Mouse (Mus musculus) liver, embryonic 15.5 days (tissue): Measurements from ENCODE around the gene Npb. TPM values are rescaled to one million over a fixed set of nuclear protein-coding genes. Genes with fewer than 3 reads are reported as not detected.

Experiments
- ATAC-seq: fragments of 200-750 bp; cut with Nextera tagmentation; 2 replicates; pipeline ENCODE4 v1.8.0; 2017; ENCODE audit warnings: moderate number of reproducible peaks, mild to moderate bottlenecking, moderate library complexity; ENCODE audit not compliant: insufficient read depth
- H3K27ac ChIP-seq: fragments of 300-500 bp; sonication (generic); replicated peaks from 2 replicates; pipeline ENCODE4 v1.5.1; 2015; ENCODE audit warnings: mild to moderate bottlenecking, inconsistent platforms
- H3K27me3 ChIP-seq: fragments of 300-500 bp; sonication (generic); 2 replicates; pipeline ENCODE4 v1.6.1; 2015; ENCODE audit warnings: mild to moderate bottlenecking, inconsistent platforms
- H3K36me3 ChIP-seq: fragments of 300-500 bp; sonication (generic); replicated peaks from 2 replicates; pipeline ENCODE4 v1.6.1; 2015; ENCODE audit warnings: moderate library complexity, mild to moderate bottlenecking, inconsistent platforms
- H3K4me1 ChIP-seq: fragments of 300-500 bp; sonication (generic); replicated peaks from 2 replicates; pipeline ENCODE4 v1.6.1; 2015; ENCODE audit warnings: inconsistent platforms
- H3K4me2 ChIP-seq: fragments of 300-500 bp; sonication (generic); 2 replicates; pipeline ENCODE4 v1.6.1; 2015; ENCODE audit warnings: moderate library complexity, mild to moderate bottlenecking, inconsistent platforms
- H3K4me3 ChIP-seq: fragments of 300-500 bp; sonication (generic); replicated peaks from 2 replicates; pipeline ENCODE4 v1.5.1; 2015; ENCODE audit warnings: mild to moderate bottlenecking, inconsistent platforms
- H3K9ac ChIP-seq: fragments of 300-500 bp; sonication (generic); 2 replicates; pipeline ENCODE4 v1.6.1; 2015; ENCODE audit warnings: moderate library complexity, mild to moderate bottlenecking, inconsistent platforms
- H3K9me3 ChIP-seq: fragments of 300-500 bp; sonication (generic); replicated peaks from 2 replicates; pipeline ENCODE4 v1.6.1; 2016; ENCODE audit warnings: inconsistent platforms
- WGBS: fragments of 180-500 bp; shearing (Covaris S2); methylation state at CpG from one replicate; pipeline ENCODE4 v1.1.7; 2015; ENCODE audit warnings: mixed read lengths; ENCODE audit not compliant: insufficient replicate concordance; 5-methylcytosine and 5-hydroxymethylcytosine counted together
- polyA plus RNA-seq: library from polyadenylated mRNA; unstranded; fragments of >200 nt; fragmentation: Nextera tagmentation; extraction: Ambion mirVana; gene quantifications from 2 replicates; pipeline ENCODE4 v1.2.1, GENCODE M21; 2015

Npb gene
- polyA plus RNA-seq, 1 experiment from 2014 or later: 15.8 TPM

DNA sequence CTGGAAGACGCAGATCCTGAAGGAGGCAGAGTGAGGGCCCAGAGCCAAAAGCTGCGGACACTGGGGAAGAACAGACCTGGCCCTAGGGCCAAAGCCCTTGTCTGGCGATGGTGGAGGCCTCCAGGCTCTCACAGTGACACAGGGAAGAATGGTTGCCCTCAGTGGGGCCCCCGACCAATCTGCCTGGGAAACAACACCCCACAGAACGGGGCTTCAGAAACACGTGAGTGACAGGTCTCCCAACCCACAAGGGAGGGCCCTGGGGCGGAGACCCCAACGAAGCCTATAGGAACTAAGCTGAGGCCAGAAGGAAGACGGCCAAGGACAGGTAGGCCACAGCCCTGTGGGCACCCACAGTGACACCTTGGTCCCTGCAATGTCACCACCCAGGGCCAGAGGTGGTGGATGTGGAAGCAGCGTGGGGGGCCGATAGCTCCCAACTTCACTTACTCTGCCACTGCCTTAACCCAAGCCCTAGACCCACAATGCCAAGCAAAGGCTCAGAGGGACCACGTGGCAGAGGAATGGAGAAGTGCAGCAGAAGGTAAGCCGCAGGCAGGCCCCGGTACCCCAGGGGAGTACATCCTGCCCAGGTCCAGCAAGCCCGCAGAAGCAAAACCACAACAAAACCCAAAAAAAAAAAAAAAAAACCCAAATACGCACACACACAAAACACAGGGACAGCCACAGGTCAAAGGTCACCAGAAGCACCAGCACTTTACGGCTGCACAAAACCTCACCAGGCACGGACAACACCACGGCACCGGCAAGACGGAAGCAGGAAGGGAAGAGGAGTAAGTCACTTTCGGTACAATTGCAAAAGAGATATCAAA lies 19.4 kb downstream of the Npb start:
- no peak for ATAC-seq
- Histone ChIP-seq H3K4me2 (peak overlapping the region; percentile 45), H3K4me3 (peak overlapping the region; percentile 27), H3K36me3 (peaks cover 35% of the 10 kb centered on the region), H3K9ac (peak overlapping the region; percentile 28), H3K9me3 (no peaks in the 10 kb centered on the region), H3K4me1 (peaks cover 92% of the 10 kb centered on the region), H3K27ac (peak overlapping the region; percentile 96), H3K27me3 (no peaks in the 10 kb centered on the region)
- 33% methylated on average over 22 of the region's 22 CpGs for WGBS

DNA sequence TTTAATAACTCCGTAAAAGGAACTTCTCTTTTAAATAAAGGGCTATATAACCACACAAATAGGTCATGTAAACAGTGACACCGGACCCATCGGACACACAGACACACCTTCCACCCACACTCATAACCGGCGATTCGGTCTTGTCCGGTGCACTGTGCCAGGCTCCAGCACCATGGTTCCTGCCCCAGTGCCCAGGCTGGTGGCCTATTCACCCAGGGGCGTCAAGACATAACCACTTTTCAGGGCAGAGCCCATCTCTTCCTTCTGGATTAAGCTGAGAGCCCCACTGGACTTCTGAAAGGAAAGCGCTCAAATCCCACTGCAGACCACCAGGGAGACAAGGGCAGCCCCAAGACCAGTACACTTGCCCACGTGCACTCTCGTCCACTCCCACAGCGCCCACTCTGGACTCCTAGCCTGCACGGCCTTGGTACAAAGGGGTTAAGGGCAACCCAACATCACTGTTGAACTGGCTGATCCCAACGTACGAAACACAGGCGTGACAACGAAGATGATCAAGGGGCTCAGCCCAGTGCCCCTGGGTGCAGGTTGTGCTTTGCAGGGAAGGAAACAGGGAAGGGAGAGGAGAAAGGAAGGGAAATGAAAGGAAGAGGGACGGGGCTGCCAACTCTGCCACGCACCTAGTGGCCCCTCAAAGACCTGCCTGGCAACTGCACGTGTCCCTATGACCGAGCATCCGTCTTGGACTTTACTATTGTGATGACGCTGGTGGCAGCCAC lies 20.5 kb downstream of the Npb start:
- Histone ChIP-seq H3K4me1 (peaks cover 84% of the 10 kb centered on the region), H3K9me3 (no peaks in the 10 kb centered on the region), H3K4me2 (peak overlapping the region; percentile 94), H3K4me3 (peak overlapping the region; percentile 87), H3K27ac (peak overlapping the region; percentile 99), H3K9ac (peak overlapping the region; percentile 98), H3K36me3 (peaks cover 24% of the 10 kb centered on the region), H3K27me3 (no peaks in the 10 kb centered on the region)
- 80% methylated on average over 23 of the region's 23 CpGs for WGBS
- no peak for ATAC-seq

DNA sequence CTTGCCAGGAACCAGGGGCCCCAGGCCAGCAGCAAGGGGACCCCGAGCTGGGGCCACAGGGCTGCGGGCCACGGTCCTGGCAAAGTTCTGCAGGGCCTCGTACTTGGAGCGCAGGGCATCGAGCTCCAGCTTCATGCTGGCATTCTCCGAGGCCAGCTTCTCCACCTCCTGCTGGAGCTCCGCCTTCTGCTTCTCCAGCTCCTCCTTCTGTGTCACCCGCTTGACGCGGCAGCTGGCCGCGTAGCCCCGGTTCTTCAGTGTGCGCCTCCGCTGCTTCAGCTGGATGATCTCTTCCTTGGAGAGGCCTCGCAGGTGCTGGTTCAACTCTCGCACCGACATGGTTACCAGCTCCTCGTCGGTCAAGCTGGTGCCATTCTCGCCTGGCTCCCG lies 21.1 kb downstream of the Npb start:
- no peak for ATAC-seq
- Histone ChIP-seq H3K27me3 (no peaks in the 10 kb centered on the region), H3K27ac (peak overlapping the region; percentile 99), H3K36me3 (peaks cover 24% of the 10 kb centered on the region), H3K4me1 (peaks cover 84% of the 10 kb centered on the region), H3K9me3 (no peaks in the 10 kb centered on the region), H3K4me2 (peak overlapping the region; percentile 94), H3K4me3 (peak overlapping the region; percentile 87), H3K9ac (peak overlapping the region; percentile 98)
- WGBS: 24% methylated on average over 23 of the region's 23 CpGs

DNA sequence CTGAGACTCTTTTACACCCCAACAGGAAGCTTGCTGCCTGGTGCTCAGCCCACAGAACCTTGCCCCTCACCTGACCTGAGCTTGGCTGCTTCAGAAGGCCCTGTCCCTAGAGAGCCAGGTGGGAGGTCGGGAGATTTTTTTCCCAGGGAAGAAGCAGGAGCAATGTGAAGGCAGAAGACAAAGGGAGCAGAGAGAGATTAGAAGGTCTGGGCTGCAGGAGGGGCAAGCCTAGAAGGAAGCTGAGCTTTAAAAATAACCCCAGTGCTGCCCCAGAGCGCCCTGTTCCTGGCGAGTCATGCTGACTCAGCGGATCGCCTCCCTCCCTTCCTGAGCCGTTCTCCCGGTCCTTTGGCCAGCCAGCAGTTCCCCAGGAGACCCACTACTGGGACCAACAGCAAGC lies 21.6 kb downstream of the Npb start:
- peak overlapping the region; percentile 87 for H3K4me3 ChIP-seq
- peak overlapping the region; percentile 98 for H3K9ac ChIP-seq
- 3% methylated on average over 7 of the region's 7 CpGs for WGBS
- H3K4me1 ChIP-seq: peaks cover 89% of the 10 kb centered on the region
- ATAC-seq: peak; percentile 57
- no peaks in the 10 kb centered on the region for H3K9me3 ChIP-seq
- H3K27ac ChIP-seq: peak overlapping the region; percentile 99
- H3K4me2 ChIP-seq: peak overlapping the region; percentile 94
- H3K36me3 ChIP-seq: peaks cover 24% of the 10 kb centered on the region
- H3K27me3 ChIP-seq: no peaks in the 10 kb centered on the region

DNA sequence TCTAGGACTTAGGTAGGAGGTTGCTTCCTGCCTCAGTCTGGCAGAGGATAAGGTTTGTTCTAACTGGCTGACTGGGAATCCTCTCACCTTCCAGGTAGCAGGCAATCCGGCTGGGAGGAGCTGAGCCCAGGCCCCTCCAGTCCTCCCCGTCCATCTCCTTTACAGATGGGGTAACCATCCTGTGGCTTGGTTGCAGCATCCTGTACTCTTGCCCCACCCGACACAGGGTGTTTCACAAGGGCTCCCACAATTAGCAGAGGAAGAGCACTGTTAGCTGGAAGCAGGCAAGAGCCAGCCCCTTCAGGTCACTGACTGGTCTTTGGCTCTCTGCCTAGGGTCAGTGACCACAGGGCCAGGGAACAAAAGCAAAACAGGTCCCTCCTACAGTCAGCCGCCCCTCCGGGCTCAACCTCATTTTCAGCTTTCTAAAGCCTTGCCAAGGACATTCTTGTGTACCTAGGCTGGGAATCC lies 22.2 kb downstream of the Npb start:
- whole genome bisulfite sequencing: 19% methylated on average over 5 of the region's 5 CpGs
- peaks cover 85% of the 10 kb centered on the region for H3K4me1 ChIP-seq
- H3K9me3 ChIP-seq: no peaks in the 10 kb centered on the region
- peak overlapping the region; percentile 99 for H3K27ac ChIP-seq
- peak overlapping the region; percentile 98 for H3K9ac ChIP-seq
- ATAC-seq: peak; percentile 33
- no peaks in the 10 kb centered on the region for H3K27me3 ChIP-seq
- peak overlapping the region; percentile 87 for H3K4me3 ChIP-seq
- H3K36me3 ChIP-seq: peaks cover 24% of the 10 kb centered on the region
- peak overlapping the region; percentile 94 for H3K4me2 ChIP-seq

DNA sequence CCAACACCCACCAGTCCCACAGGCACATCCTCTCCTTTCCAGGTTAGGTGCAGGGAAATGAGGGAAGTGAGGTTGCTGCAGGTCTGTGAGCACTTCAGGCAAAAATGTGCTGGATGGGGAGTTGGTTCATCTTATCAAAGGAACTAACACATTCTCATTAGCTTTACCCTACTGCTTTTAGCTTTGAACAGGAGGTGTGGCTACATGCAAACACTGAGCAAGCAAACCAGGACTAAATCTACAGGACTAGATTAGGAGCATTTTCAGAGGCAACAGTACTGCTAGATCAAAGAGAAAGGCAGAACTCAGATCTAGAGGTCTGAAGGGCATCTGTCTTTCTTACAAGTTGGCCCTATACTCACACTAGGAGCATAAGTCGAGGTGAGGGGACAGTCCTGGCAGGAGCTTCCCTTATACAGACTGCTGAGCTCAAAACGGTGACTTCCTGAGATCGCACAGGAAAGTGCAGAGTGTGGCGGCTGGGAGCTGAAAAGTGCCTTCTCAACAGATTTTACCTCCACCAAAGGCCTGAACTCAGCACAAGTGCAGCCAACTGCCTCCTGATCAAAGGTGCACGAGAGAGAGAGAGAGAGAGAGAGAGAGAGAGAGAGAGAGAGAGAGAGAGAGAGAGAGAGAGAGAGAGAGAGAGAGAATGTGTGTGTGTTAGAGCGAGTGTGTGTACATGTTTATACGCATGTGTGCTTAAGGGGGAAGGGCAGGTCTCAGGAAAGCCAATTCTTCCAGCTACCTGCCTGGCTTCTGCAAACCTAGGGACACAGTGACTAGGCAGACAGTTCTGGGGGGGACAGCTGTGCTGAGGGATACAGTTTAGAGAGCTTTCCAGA lies 22.8 kb downstream of the Npb start:
- Histone ChIP-seq H3K9ac (peak overlapping the region; percentile 98), H3K4me1 (peaks cover 78% of the 10 kb centered on the region), H3K27ac (peak overlapping the region; percentile 99), H3K27me3 (no peaks in the 10 kb centered on the region), H3K9me3 (no peaks in the 10 kb centered on the region), H3K36me3 (peaks cover 24% of the 10 kb centered on the region), H3K4me3 (peak overlapping the region; percentile 87), H3K4me2 (peak overlapping the region; percentile 94)
- no peak for ATAC-seq
- WGBS: 12% methylated on average over 7 of the region's 7 CpGs

DNA sequence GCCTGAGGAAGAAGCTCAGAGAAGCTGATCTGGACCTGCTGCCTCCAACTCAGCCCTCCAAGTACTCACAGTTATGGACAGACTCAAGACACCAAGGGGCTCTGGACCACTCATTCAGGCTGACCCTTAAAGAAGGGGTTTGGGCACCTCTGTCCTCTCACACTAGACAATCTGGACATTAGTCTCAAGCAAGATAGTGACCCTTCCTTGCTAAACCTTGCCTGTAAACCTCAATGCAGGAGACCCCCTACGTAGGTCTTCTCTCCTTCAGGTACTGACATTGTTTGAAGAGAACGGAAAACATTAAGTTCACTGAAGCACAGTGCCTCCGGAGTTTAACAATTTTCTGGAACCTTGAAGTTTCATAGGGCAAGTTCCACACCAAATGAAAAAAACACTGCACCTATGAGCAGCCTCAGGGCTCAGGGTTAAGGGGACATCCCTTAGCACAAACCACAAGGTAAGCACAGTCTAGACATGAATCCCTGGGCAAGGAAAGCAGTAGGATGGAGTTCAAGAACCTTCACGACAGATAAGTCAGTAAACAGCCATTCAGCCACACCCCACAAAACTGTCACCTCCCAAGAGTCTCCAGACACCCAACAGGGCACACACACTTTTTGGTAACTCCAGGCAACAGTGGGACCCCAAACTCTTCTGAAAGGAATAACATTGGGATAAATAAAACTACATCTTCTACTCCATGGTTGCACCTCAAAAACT lies 23.6 kb downstream of the Npb start:
- Histone ChIP-seq H3K4me3 (peak overlapping the region; percentile 87), H3K36me3 (peaks cover 21% of the 10 kb centered on the region), H3K9me3 (no peaks in the 10 kb centered on the region), H3K4me1 (peaks cover 70% of the 10 kb centered on the region), H3K9ac (peak overlapping the region; percentile 98), H3K27ac (peak overlapping the region; percentile 99), H3K27me3 (no peaks in the 10 kb centered on the region), H3K4me2 (peak overlapping the region; percentile 94)
- WGBS: 36% methylated on average over 4 of the region's 4 CpGs
- ATAC-seq: peak; percentile 23

DNA sequence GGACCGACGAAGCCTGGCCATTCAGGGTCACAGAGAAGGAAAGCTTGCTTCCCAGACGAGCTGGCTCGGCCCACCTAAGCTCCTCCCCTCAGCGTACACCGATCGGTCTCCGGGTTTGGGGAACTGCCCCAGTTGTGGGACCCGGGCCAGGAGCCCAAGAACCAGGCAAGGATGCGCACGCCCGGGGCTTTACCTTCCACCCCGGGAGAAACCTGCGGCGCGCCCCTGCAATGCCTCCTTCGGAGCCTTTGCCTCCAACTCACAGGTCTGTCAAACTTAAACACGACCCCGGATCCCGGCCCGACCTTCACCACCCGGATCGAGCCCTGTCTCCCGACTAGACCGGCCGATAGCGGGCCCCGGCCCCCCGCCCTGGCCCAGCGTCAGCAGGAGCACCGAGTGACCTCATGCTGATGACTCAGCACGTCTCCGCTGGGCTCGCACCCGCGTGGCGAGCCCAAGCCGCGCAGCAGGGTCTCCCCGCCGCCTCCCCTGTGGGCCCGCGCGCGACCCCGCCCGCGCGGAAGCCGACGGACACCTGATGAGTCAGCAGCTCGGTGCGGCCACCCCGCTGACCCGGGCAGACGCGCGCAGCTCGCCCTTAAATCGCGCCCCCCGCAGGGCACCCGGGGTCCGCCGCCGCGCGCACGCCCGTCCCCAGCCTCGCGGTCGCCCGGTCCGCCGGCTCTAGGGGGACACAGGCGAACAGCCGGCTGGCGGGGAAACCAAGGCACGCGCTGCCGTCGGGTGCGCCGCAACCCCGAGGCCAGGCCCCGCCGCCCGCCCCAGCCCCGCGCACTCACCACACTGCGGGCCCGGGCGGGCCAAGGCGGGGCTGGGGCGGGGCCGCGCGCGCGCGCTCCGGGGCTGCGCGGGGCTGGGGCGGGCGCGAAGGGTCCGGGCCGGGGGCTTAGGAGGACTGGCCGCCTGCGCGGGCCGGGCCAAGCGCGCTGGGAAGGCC lies 24.6 kb downstream of the Npb start:
- H3K27ac ChIP-seq: peak overlapping the region; percentile 99
- H3K36me3 ChIP-seq: peaks cover 11% of the 10 kb centered on the region
- H3K27me3 ChIP-seq: no peaks in the 10 kb centered on the region
- peak; percentile 78 for ATAC-seq
- H3K9me3 ChIP-seq: no peaks in the 10 kb centered on the region
- peak overlapping the region; percentile 87 for H3K4me3 ChIP-seq
- peaks cover 61% of the 10 kb centered on the region for H3K4me1 ChIP-seq
- H3K9ac ChIP-seq: peak overlapping the region; percentile 98
- under 1% methylated on average over 116 of the region's 116 CpGs for WGBS
- peak overlapping the region; percentile 94 for H3K4me2 ChIP-seq

DNA sequence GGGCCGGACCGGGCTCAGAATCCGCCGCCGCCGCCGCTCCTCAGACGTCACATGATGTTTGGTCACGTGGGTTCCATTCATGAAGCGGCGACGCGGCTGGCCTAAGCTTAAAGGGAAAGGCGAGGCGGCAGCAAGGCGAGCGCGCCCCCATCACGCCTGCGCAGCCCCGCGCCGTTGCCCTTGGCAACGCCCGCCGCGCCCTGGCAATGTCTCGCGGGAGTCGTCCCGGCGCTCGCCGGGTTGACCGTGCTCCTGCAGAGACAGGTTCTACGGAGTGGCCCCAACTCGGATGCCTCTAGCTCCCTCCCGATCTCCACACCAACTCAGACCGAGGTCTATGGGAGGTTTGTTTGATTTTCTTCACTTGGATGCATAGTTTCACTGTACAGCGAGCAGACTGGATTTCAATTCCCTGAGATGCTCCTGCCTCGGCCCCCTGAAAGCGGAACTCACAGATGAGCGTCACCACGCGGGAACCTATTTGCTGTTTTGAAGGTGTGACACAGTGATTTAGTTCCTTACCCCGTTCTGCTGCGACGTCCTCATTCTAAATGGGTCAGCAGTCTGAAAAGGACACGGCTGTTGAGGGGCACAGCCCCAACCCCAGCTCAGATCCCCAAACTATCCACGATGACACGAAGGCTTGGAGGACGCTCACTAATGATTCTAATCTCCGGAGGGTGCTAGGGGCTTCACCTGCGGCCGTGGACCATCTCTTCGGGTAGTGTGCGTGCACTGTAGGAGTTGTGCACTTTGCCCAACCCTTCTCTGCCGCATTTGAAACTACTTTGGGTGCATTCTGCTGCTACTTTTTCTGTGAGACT lies 25.5 kb downstream of the Npb start, which contains the start of gene Mafg:
TSS of gene Mafg (minus strand) at position 81 of the 824 bp plus-strand sequence.
- no peaks in the 10 kb centered on the region for H3K27me3 ChIP-seq
- H3K4me1 ChIP-seq: peaks cover 53% of the 10 kb centered on the region
- H3K4me3 ChIP-seq: peak within 1 kb of the TSS; percentile 87
- H3K9ac ChIP-seq: peak within 1 kb of the TSS; percentile 98
- WGBS: 9% methylated on average over 58 of the region's 58 CpGs
- H3K36me3 ChIP-seq: peaks cover 8% of the 10 kb centered on the region
- H3K9me3 ChIP-seq: no peaks in the 10 kb centered on the region
- peak within 1 kb of the TSS; percentile 99 for H3K27ac ChIP-seq
- peak; percentile 70 for ATAC-seq
- H3K4me2 ChIP-seq: peak within 1 kb of the TSS; percentile 94
